Mouse (Mus musculus): ENCODE results near the gene Dnajc5g. TPM values are rescaled to one million over a fixed set of nuclear protein-coding genes. Genes with fewer than 3 reads are reported as not detected.

Gene Dnajc5g
- polyA plus RNA-seq (2016; fragmentation: Nextera tagmentation; extraction: Ambion mirVana) = not detected in 2 replicates

DNA sequence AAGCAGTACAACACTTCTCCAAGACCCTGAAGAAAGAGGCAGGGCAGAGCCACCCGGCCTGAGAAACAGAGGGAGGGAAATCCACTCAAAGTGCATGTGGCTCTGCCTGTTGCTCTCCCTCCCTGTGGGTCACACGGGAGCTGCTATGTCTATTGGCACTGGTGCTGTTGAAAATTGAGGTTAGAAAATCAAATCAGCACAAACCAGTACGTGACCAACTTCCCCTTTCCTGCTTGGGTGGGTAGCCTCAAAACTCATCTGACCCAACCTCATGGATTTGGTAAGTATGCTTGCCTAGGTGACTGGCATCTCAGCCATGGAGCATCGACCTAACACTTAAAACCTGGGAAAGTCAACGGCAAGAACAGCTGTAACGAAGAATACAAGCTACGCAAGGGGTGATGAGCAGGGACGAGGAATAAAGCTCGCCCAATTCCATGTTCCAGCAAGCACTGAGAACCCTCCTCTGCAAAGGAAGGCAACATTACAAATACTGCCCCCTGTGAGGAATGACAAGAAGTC is at the start of gene Dnajc5g:
Gene Dnajc5g, plus strand, starts transcription at position 472 of the 522 bp plus-strand sequence.
- H3K4me2 ChIP-seq = no peak within 1 kb of the TSS
- H3K27me3 ChIP-seq = 0 out of 2 replicates have a peak, but pooled peaks cover 8% of the 10 kb centered on the region
- H3K36me3 ChIP-seq (replicated peaks) = no peaks in the 10 kb centered on the region
- H3K9ac ChIP-seq = no peak within 1 kb of the TSS
- 89% methylated on average over 9 of the region's 9 CpGs for WGBS
- H3K9me3 ChIP-seq = no peaks in the 10 kb centered on the region
- H3K4me3 ChIP-seq (replicated peaks) = no peak within 1 kb of the TSS
- H3K4me1 ChIP-seq = no peaks in the 10 kb centered on the region
- ATAC-seq (ENCODE audit: low FRiP score) = no peak
- H3K27ac ChIP-seq = no peak within 1 kb of the TSS

GRCm38 (mm10) chr5:31069810-31070209 is 36.3 kb upstream of the Dnajc5g start:
- Histone ChIP-seq H3K27ac (no peak overlapping the region), H3K36me3 (replicated peaks) (peaks cover 97% of the 10 kb centered on the region), H3K9me3 (no peaks in the 10 kb centered on the region), H3K4me2 (no peak overlapping the region), H3K4me1 (no peaks in the 10 kb centered on the region), H3K27me3 (no peaks in the 10 kb centered on the region), H3K9ac (no peak overlapping the region), H3K4me3 (replicated peaks) (no peak overlapping the region)
- 97% methylated on average over 3 of the region's 3 CpGs for WGBS
- ATAC-seq (ENCODE audit: low FRiP score) = no peak

GRCm38 (mm10) chr5:31071059-31071458 is 35.0 kb upstream of the Dnajc5g start:
- H3K4me2 ChIP-seq = no peak overlapping the region
- no peak for ATAC-seq (ENCODE audit: low FRiP score)
- H3K4me3 ChIP-seq (replicated peaks) = no peak overlapping the region
- peaks cover 99% of the 10 kb centered on the region for H3K36me3 ChIP-seq (replicated peaks)
- H3K9me3 ChIP-seq = no peaks in the 10 kb centered on the region
- no peak overlapping the region for H3K27ac ChIP-seq
- no peaks in the 10 kb centered on the region for H3K4me1 ChIP-seq
- 90% methylated on average over 2 of the region's 2 CpGs for WGBS
- no peaks in the 10 kb centered on the region for H3K27me3 ChIP-seq
- H3K9ac ChIP-seq = no peak overlapping the region

- Histone ChIP-seq H3K4me2 (no peak overlapping the region), H3K27me3 (no peaks in the 10 kb centered on the region), H3K9me3 (no peaks in the 10 kb centered on the region), H3K4me3 (replicated peaks) (no peak overlapping the region), H3K36me3 (replicated peaks) (peaks cover 100% of the 10 kb centered on the region), H3K9ac (no peak overlapping the region), H3K4me1 (no peaks in the 10 kb centered on the region), H3K27ac (no peak overlapping the region)
- ATAC-seq (ENCODE audit: low FRiP score) = no peak
- 95% methylated on average over 11 of the region's 11 CpGs for WGBS
Observed at GRCm38 (mm10) chr5:31071821-31072220, 34.3 kb upstream of the Dnajc5g start.

DNA sequence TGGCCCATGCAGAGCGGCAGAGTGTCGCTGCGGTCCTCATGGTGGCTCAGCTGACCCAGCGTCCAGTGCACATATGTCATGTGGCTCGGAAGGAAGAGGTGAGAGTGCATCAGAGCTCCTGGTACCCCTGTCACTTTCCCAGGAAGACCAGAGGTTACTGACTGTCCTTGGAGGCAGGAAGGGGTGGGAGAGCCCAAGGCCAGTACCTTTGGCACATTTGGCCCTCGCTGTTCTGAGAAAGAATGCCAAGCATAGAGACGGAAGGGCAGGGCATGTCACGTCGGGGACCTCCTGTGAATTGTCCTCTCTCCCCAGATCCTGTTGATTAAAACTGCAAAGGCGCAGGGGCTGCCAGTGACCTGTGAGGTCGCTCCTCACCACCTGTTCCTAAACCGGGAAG is 32.9 kb upstream of the Dnajc5g start:
- Histone ChIP-seq H3K9me3 (no peaks in the 10 kb centered on the region), H3K4me1 (no peaks in the 10 kb centered on the region), H3K9ac (no peak overlapping the region), H3K4me2 (no peak overlapping the region), H3K27me3 (no peaks in the 10 kb centered on the region), H3K4me3 (replicated peaks) (no peak overlapping the region), H3K27ac (no peak overlapping the region), H3K36me3 (replicated peaks) (peaks cover 100% of the 10 kb centered on the region)
- WGBS = 90% methylated on average over 12 of the region's 12 CpGs
- ATAC-seq (ENCODE audit: low FRiP score) = no peak

DNA sequence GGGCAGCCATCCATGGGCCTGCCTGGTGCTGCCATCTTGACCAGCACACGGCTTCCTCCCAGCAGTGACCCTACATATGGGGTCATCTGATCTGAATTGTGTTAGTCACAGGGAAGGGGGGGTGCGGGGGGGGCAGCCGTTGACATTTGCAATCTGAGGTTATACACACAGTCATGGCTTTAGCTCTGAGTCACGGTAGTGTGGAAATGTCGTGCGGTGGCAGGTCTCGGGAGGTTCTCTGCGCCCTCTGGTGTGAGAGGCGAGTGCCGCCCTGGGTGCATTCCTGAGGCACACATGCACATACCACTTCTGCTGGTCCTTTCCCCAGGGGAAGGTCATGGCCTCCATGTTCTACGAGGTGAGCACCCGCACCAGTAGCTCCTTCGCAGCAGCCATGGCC is 29.7 kb upstream of the Dnajc5g start:
- Histone ChIP-seq H3K9me3 (no peaks in the 10 kb centered on the region), H3K9ac (no peak overlapping the region), H3K4me3 (replicated peaks) (no peak overlapping the region), H3K4me2 (no peak overlapping the region), H3K27me3 (no peaks in the 10 kb centered on the region), H3K27ac (no peak overlapping the region), H3K4me1 (no peaks in the 10 kb centered on the region), H3K36me3 (replicated peaks) (peaks cover 78% of the 10 kb centered on the region)
- no peak for ATAC-seq (ENCODE audit: low FRiP score)
- WGBS = 92% methylated on average over 13 of the region's 13 CpGs

- Histone ChIP-seq H3K36me3 (replicated peaks) (peaks cover 39% of the 10 kb centered on the region), H3K4me1 (peaks cover 10% of the 10 kb centered on the region), H3K9me3 (no peaks in the 10 kb centered on the region), H3K27me3 (peaks cover 10% of the 10 kb centered on the region; the same call in 1 of the 2 replicates), H3K4me3 (replicated peaks) (no peak overlapping the region), H3K4me2 (no peak overlapping the region), H3K9ac (no peak overlapping the region), H3K27ac (no peak overlapping the region)
- WGBS = 81% methylated on average over 13 of the region's 13 CpGs
- no peak for ATAC-seq (ENCODE audit: low FRiP score)
Observed at GRCm38 (mm10) chr5:31080059-31080794, 25.9 kb upstream of the Dnajc5g start.

GRCm38 (mm10) chr5:31080795-31081164 is 25.3 kb upstream of the Dnajc5g start:
- no peak for ATAC-seq (ENCODE audit: low FRiP score)
- 72% methylated on average over 3 of the region's 3 CpGs for WGBS
- Histone ChIP-seq H3K4me3 (replicated peaks) (no peak overlapping the region), H3K27me3 (peaks cover 11% of the 10 kb centered on the region; the same call in 1 of the 2 replicates), H3K27ac (no peak overlapping the region), H3K9me3 (no peaks in the 10 kb centered on the region), H3K4me2 (no peak overlapping the region), H3K9ac (no peak overlapping the region), H3K36me3 (replicated peaks) (peaks cover 33% of the 10 kb centered on the region), H3K4me1 (peaks cover 10% of the 10 kb centered on the region)

DNA sequence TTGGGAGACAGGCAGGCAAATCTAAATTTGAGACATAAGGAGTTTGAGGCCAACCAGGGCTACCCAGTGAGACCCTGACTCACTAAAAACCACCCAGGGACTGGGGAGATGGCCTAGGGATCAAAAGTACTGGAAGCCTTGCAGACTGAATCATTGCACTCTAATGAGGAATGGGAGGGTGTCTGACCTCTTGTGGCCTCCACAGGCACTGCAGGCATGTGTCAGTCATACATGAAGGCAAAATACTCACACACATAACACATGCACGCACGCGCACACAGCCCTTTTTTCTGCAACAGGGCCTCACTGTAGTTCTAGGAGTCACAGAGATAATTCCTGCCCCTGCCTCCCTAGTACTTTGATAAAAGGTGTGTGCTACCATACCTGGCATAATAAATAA is 24.7 kb upstream of the Dnajc5g start:
- Histone ChIP-seq H3K9me3 (no peaks in the 10 kb centered on the region), H3K9ac (no peak overlapping the region), H3K27me3 (peaks cover 17% of the 10 kb centered on the region; the same call in 1 of the 2 replicates), H3K36me3 (replicated peaks) (peaks cover 27% of the 10 kb centered on the region), H3K4me1 (peaks cover 12% of the 10 kb centered on the region), H3K27ac (no peak overlapping the region), H3K4me3 (replicated peaks) (no peak overlapping the region), H3K4me2 (no peak overlapping the region)
- ATAC-seq (ENCODE audit: low FRiP score) = no peak
- WGBS = 71% methylated on average over 3 of the region's 3 CpGs

GRCm38 (mm10) chr5:31082355-31082754 is 23.7 kb upstream of the Dnajc5g start:
- WGBS = 9% methylated on average over 5 of the region's 5 CpGs
- Histone ChIP-seq H3K4me1 (peaks cover 13% of the 10 kb centered on the region), H3K4me2 (no peak overlapping the region), H3K36me3 (replicated peaks) (peaks cover 18% of the 10 kb centered on the region), H3K4me3 (replicated peaks) (no peak overlapping the region), H3K9me3 (no peaks in the 10 kb centered on the region), H3K9ac (no peak overlapping the region), H3K27ac (no peak overlapping the region), H3K27me3 (peaks cover 22% of the 10 kb centered on the region; the same call in 1 of the 2 replicates)
- 0 out of 2 replicates have a peak, but pooled peaks have one; percentile 32 for ATAC-seq (ENCODE audit: low FRiP score)

- no peak overlapping the region for H3K9ac ChIP-seq
- no peak overlapping the region for H3K4me2 ChIP-seq
- H3K9me3 ChIP-seq = no peaks in the 10 kb centered on the region
- 47% methylated on average over 12 of the region's 12 CpGs for WGBS
- H3K36me3 ChIP-seq (replicated peaks) = peaks cover 10% of the 10 kb centered on the region
- H3K27me3 ChIP-seq = peaks cover 29% of the 10 kb centered on the region
- ATAC-seq (ENCODE audit: low FRiP score) = no peak
- H3K4me1 ChIP-seq = peaks cover 13% of the 10 kb centered on the region
- H3K27ac ChIP-seq = 0 out of 2 replicates have a peak overlapping the region, but pooled peaks have one; percentile 47
- no peak overlapping the region for H3K4me3 ChIP-seq (replicated peaks)
Observed at GRCm38 (mm10) chr5:31082935-31083625, 23.0 kb upstream of the Dnajc5g start.

DNA sequence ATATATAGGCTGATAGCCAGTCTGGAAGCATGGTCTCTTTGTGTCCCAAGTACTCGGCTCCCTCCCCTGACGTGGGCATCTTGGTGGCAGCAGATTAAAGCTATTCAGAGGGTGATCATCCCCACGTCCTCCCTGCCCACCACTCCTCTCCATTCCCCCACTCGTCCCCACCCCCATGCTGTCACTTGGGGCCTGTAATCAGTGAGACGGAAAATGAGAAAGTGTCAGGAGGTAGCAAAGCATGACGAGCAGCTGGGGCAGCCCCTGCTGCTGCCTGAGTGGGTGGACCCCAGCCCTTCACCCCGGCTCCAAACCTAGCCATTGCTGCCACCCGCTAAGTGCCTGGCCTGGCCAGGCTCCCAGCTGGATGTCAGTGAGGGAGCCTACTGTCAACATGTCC is 22.1 kb upstream of the Dnajc5g start:
- Histone ChIP-seq H3K9ac (no peak overlapping the region), H3K27ac (0 out of 2 replicates have a peak overlapping the region, but pooled peaks have one; percentile 47), H3K4me1 (peaks cover 13% of the 10 kb centered on the region), H3K4me2 (no peak overlapping the region), H3K4me3 (replicated peaks) (no peak overlapping the region), H3K36me3 (replicated peaks) (0 out of 2 replicates have a peak, but pooled peaks cover 3% of the 10 kb centered on the region), H3K9me3 (no peaks in the 10 kb centered on the region), H3K27me3 (peaks cover 38% of the 10 kb centered on the region)
- ATAC-seq (ENCODE audit: low FRiP score) = peak; percentile 67
- WGBS = 2% methylated on average over 8 of the region's 8 CpGs

Data from forebrain, embryonic 12.5 days (tissue).